Mouse (Mus musculus) testis, postnatal 10 days (tissue): Measurements from ENCODE around the gene Myef2.
"Not testable (repeated sequence)": the region's sequence is repeated elsewhere in the genome, so short reads cannot be mapped to it uniquely, and the experiment has no call there.

Source experiments
- DNase-seq: peaks from one replicate; pipeline ENCODE4 v3.0.0; 2021; ENCODE audit warnings: low spot score

Gene Myef2

GRCm38 (mm10) chr2:125123477-125123852, at the start of gene Myef2:
Gene Myef2, minus strand, starts transcription at chr2:125123661.
- DNase-seq: peak; percentile 95

GRCm38 (mm10) chr2:125162012-125162470, 38.6 kb upstream of the Myef2 start:
- DNase-seq: no peak

GRCm38 (mm10) chr2:125155504-125155903, 32.0 kb upstream of the Myef2 start:
- no peak for DNase-seq

- DNase-seq: no peak
Observed at GRCm38 (mm10) chr2:125154294-125154693, 30.8 kb upstream of the Myef2 start.

- no peak for DNase-seq
Observed at GRCm38 (mm10) chr2:125152388-125152787, 28.9 kb upstream of the Myef2 start, which contains the start of gene Slc12a1. Gene Slc12a1, plus strand, starts transcription at chr2:125152505.

- no peak for DNase-seq
Observed at GRCm38 (mm10) chr2:125142336-125142735, 18.9 kb upstream of the Myef2 start.

- no peak for DNase-seq
Observed at GRCm38 (mm10) chr2:125136846-125137245, 13.4 kb upstream of the Myef2 start.

- DNase-seq: peak; percentile 92
Observed at GRCm38 (mm10) chr2:125135903-125136811, 12.7 kb upstream of the Myef2 start, which contains the start of gene Ctxn2. Gene Ctxn2, plus strand, starts transcription at chr2:125136692.

GRCm38 (mm10) chr2:125134113-125134512, 10.7 kb upstream of the Myef2 start:
- DNase-seq: no peak

GRCm38 (mm10) chr2:125126792-125127191, 3.3 kb upstream of the Myef2 start:
- DNase-seq: no peak

GRCm38 (mm10) chr2:125125824-125126223, 2.4 kb upstream of the Myef2 start:
- no peak for DNase-seq

- DNase-seq: peak; percentile 66
Observed at GRCm38 (mm10) chr2:125122624-125123476, 611 bp downstream of the Myef2 start.

- no peak for DNase-seq
Observed at GRCm38 (mm10) chr2:125122288-125122623, 1.2 kb downstream of the Myef2 start.

- no peak for DNase-seq
Observed at GRCm38 (mm10) chr2:125119381-125120110, 3.9 kb downstream of the Myef2 start.

GRCm38 (mm10) chr2:125106536-125106935, 16.9 kb downstream of the Myef2 start:
- not testable (repeated sequence) for DNase-seq

- DNase-seq: not testable (repeated sequence)
Observed at GRCm38 (mm10) chr2:125104491-125104890, 19.0 kb downstream of the Myef2 start.

- DNase-seq: not testable (repeated sequence)
Observed at GRCm38 (mm10) chr2:125092123-125092522, 31.3 kb downstream of the Myef2 start.

- no peak for DNase-seq
Observed at GRCm38 (mm10) chr2:125088757-125089156, 34.7 kb downstream of the Myef2 start.

GRCm38 (mm10) chr2:125083879-125084278, 39.6 kb downstream of the Myef2 start:
- DNase-seq: no peak

- no peak for DNase-seq
Observed at GRCm38 (mm10) chr2:125073056-125073780, 50.2 kb downstream of the Myef2 start.

- DNase-seq: no peak
Observed at GRCm38 (mm10) chr2:125068696-125069095, 54.8 kb downstream of the Myef2 start.
